Mouse (Mus musculus): ENCODE data around the gene Agpat2. TPM values are rescaled to one million over a fixed set of nuclear protein-coding genes. Genes with fewer than 3 reads are reported as not detected.

Gene Agpat2
- 158 TPM for polyA plus RNA-seq (2014; fragmentation: Illumina TruSeq; extraction: RNeasy Lipid Tissue Mini Kit (QIAGEN cat#74804); ENCODE audit: low read depth, low replicate concordance)

GRCm38 (mm10) chr2:26603720-26604671 lies at the start of gene Agpat2:
Gene Agpat2 (minus strand): TSS chr2:26604417.

GRCm38 (mm10) chr2:26627921-26628739 lies 23.9 kb upstream of the Agpat2 start, which contains the start of gene Fam69b:
Gene Fam69b (plus strand): TSS chr2:26628457.

GRCm38 (mm10) chr2:26586294-26587043 lies 17.7 kb downstream of the Agpat2 start, which contains the start of gene Gm20532:
Gene Gm20532 (plus strand): TSS chr2:26586639.

GRCm38 (mm10) chr2:26579714-26580113 lies 24.5 kb downstream of the Agpat2 start, which contains the start of gene Egfl7:
Gene Egfl7 (plus strand): TSS chr2:26580014.

Other genes starting within 250 kb of the Agpat2 start
- 10.5 TPM for gene Card9, start 243.5 kb downstream of the Agpat2 start, polyA plus RNA-seq (2014; fragmentation: Illumina TruSeq; extraction: RNeasy Lipid Tissue Mini Kit (QIAGEN cat#74804); ENCODE audit: low read depth, low replicate concordance)
- 55.8 TPM for gene Snapc4, start 223.8 kb downstream of the Agpat2 start, polyA plus RNA-seq (2014; fragmentation: Illumina TruSeq; extraction: RNeasy Lipid Tissue Mini Kit (QIAGEN cat#74804); ENCODE audit: low read depth, low replicate concordance)
- 114 TPM for gene Entr1, start 215.1 kb downstream of the Agpat2 start, polyA plus RNA-seq (2014; fragmentation: Illumina TruSeq; extraction: RNeasy Lipid Tissue Mini Kit (QIAGEN cat#74804); ENCODE audit: low read depth, low replicate concordance)
- gene Pmpca, start 215.1 kb downstream of the Agpat2 start, polyA plus RNA-seq (2014; fragmentation: Illumina TruSeq; extraction: RNeasy Lipid Tissue Mini Kit (QIAGEN cat#74804); ENCODE audit: low read depth, low replicate concordance): 50.9 TPM
- 20.0 TPM for gene Inpp5e, start 195.2 kb downstream of the Agpat2 start, polyA plus RNA-seq (2014; fragmentation: Illumina TruSeq; extraction: RNeasy Lipid Tissue Mini Kit (QIAGEN cat#74804); ENCODE audit: low read depth, low replicate concordance)
- gene Sec16a, start 159.2 kb downstream of the Agpat2 start, polyA plus RNA-seq (2014; fragmentation: Illumina TruSeq; extraction: RNeasy Lipid Tissue Mini Kit (QIAGEN cat#74804); ENCODE audit: low read depth, low replicate concordance): 86.4 TPM
- gene Notch1, start 87.8 kb downstream of the Agpat2 start, polyA plus RNA-seq (2014; fragmentation: Illumina TruSeq; extraction: RNeasy Lipid Tissue Mini Kit (QIAGEN cat#74804); ENCODE audit: low read depth, low replicate concordance): 35.6 TPM
- gene Egfl7, start 24.4 kb downstream of the Agpat2 start, polyA plus RNA-seq (2014; fragmentation: Illumina TruSeq; extraction: RNeasy Lipid Tissue Mini Kit (QIAGEN cat#74804); ENCODE audit: low read depth, low replicate concordance): 114 TPM
- not detected for gene Gm20532, start 17.8 kb downstream of the Agpat2 start, polyA plus RNA-seq (2014; fragmentation: Illumina TruSeq; extraction: RNeasy Lipid Tissue Mini Kit (QIAGEN cat#74804); ENCODE audit: low read depth, low replicate concordance)
- gene Fam69b, start 24.0 kb upstream of the Agpat2 start, polyA plus RNA-seq (2014; fragmentation: Illumina TruSeq; extraction: RNeasy Lipid Tissue Mini Kit (QIAGEN cat#74804); ENCODE audit: low read depth, low replicate concordance): 12.1 TPM
- gene Lcn4, start 66.9 kb upstream of the Agpat2 start, polyA plus RNA-seq (2014; fragmentation: Illumina TruSeq; extraction: RNeasy Lipid Tissue Mini Kit (QIAGEN cat#74804); ENCODE audit: low read depth, low replicate concordance): not detected